Mouse (Mus musculus): ENCODE data around the gene Zfp583.

DNA sequence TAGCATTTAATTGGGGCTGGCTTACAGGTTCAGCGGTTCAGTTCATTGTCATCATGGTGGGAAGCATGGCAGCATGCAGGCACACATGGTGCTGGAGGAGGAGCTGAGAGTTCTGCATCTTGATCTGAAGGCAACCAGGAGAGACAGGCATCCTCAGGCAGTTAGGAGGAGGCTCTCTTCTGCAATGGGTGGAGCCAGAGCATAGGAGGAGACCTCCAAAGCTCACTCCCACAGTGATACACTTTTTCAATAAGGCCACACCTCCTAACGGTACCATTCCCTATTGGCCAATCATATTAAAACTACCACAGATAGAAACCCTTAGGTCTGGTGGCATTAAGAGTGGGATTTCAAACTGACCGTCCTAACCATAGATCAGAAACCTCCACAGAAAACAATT lies 38.4 kb upstream of the Zfp583 start:
- no peak for TF ChIP-seq GATA1 (IDR thresholded peaks at IDR 0.05; ENCODE audit: low read length)
- no peak for TF ChIP-seq TAL1 (IDR thresholded peaks at IDR 0.05; ENCODE audit: low read length)
